Mouse (Mus musculus): Measurements from ENCODE around the gene E130114P18Rik. TPM values are rescaled to one million over a fixed set of nuclear protein-coding genes. Genes with fewer than 3 reads are reported as not detected.

The E130114P18Rik gene
- total RNA-seq, 2 experiments from 2014 or later, result 0.26 to 0.27 TPM

- no peak for DNase-seq (ENCODE audit: low spot score in 2 of 2)
Observed at GRCm38 (mm10) chr4:97580906-97581305, 197.0 kb downstream of the E130114P18Rik start.

DNA sequence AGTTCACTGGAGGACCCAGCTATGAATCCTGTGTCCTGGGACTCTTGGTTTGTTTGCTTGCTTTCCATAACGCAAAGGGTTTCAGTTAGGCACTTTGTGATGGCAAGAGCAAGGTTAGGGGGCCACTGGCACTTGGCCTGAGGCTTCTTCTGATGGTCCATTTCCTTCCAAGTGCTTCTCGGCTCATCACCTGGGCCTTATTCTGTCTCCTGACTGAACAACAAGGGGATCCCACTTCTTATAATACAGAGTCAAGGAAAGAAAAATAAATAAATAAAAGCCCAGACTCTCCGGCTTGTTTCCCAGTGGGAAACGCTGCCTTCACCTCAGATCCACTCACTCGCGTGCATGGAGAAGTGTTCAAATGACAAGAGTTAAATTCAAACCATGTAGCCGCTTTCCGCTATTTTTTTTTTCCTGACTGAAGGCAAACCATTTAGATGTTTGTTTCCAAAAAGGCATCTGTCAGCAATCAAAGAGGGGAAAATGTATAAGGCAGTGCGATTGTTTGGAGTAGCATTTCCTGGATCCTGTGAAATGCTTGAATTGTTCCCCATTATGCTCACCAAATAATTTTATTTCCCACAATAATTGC is 199.2 kb downstream of the E130114P18Rik start:
- DNase-seq (ENCODE audit: low spot score in 2 of 2), result no peak

DNA sequence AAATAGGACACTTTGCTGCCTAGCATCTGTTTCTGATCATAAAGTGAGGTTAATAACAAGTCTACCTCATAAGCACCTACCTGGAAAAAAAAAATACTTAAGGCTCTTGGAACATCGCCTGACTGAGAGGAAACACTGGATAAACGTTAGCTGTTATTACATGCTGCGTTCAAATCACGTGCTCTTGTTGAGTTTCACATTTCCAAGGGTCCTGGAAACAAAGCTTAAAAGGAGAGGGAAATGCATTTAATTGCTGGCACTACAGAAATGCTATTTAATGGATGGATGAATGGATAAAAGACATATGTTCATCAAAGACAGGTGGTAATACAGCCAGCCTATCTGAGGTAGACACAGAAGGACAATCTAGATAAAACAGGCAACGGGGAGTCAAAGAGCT is 200.4 kb downstream of the E130114P18Rik start:
- DNase-seq (ENCODE audit: low spot score in 2 of 2), result no peak

- no peak for DNase-seq (ENCODE audit: low spot score in 2 of 2)
Observed at GRCm38 (mm10) chr4:97575447-97575846, 202.4 kb downstream of the E130114P18Rik start.

DNA sequence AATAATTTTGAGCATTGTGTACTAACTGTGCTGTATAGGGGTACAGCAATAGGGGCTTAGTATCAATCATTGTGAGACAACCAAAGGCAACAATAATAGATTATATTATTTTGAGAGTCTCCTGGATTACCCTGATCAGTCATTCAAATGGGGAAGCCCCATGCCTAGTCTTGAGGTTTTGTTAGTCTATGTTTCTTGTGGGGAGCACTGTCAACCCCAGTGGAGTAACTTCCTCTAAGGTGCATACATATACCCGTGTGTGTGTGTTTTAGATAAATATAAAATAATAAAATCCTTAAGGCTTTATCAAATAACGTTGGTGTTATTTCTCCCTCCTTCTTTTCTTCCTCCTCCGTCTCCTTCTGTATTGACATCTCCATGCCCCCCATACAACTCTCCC is 208.6 kb downstream of the E130114P18Rik start:
- no peak for DNase-seq (ENCODE audit: low spot score in 2 of 2)

- DNase-seq (ENCODE audit: low spot score in 2 of 2), result peak in 1 of 2 experiments; percentile 7
Observed at GRCm38 (mm10) chr4:97564656-97565055, 213.2 kb downstream of the E130114P18Rik start.

GRCm38 (mm10) chr4:97564199-97564598 is 213.7 kb downstream of the E130114P18Rik start:
- no peak for DNase-seq (ENCODE audit: low spot score in 2 of 2)

DNA sequence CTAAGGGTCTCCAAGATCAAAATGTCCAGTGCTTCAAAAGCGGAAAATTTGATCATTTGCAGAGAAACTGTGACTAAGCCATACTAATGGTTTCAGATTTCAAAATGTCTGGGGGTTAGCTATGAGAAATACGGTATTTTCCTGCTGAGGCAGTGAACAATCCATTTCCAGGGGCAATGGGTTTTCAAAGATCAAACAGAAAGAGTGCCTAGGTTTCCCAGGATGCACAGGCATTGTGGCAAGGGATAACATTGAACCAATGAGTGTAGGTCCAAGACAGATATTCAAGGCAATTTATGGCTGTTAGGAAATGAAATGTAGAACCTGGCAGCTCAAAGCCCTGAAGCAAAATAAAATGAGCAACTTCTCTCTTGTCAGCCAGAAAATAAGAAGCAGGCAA is 220.3 kb downstream of the E130114P18Rik start:
- DNase-seq (ENCODE audit: low spot score in 2 of 2), result no peak

DNA sequence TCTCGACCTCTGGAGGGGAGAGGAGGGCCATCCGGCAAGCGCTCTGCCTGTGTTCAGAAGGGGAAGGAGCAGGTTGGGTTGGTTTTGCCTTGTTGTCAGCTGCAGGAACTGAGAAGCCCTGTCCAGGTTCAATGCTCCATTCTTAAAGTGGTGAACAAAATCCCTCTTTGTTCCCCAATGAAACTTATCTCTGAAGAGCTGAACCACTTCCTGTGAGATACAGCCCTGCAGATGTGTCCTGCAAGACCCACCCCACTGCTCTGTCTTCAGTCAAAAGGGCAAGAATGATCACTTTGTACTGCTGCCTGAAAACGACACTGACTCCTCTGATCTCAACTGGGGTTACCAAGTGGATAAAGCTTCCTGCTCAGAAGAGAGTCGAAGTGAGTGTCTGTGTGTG is 233.9 kb downstream of the E130114P18Rik start:
- DNase-seq (ENCODE audit: low spot score in 2 of 2), result no peak

- no peak for DNase-seq (ENCODE audit: low spot score in 2 of 2)
Observed at GRCm38 (mm10) chr4:97532072-97532471, 245.8 kb downstream of the E130114P18Rik start.

DNA sequence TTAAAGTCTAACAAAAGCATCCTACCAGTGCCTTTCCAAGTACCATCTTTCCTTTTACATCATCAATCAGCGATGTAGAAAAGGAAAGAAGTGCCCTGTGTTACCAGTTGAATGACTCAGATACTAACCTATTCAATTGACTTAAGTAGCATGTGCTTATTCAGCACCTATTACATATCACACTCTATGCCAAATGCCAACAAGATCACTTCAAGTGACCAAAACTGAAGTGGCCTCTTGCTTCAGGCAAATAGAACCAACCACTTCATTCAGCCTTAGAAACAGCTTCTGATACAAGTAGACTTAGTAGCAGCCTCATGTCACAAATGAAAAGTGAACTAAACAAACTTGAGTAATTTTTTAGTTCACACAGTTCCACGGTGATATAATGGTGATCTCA is 249.4 kb downstream of the E130114P18Rik start:
- DNase-seq (ENCODE audit: low spot score in 2 of 2), result no peak

Other genes with a start within 250 kb of the E130114P18Rik start
- 100 to 1,000 TPM; 109 to 132 TPM for gene Nfia, start 5.3 kb downstream of the E130114P18Rik start, total RNA-seq (2021)